Mouse (Mus musculus): Measurements from ENCODE around the gene Ube2e1. TPM values are rescaled to one million over a fixed set of nuclear protein-coding genes. Genes with fewer than 3 reads are reported as not detected.
"Not testable (repeated sequence)": the region's sequence is repeated elsewhere in the genome, so short reads cannot be mapped to it uniquely, and the experiment has no call there.

Ube2e1 gene
- total RNA-seq, 2 experiments from 2014 or later: 38.5 to 41.5 TPM

- DNase-seq: not testable (repeated sequence)
- intact Hi-C loops (cut with DNase I): loop anchor here (2.0 kb wide), 1 partner anchor 61 kb away; the partner anchor contains the start of gene Ube2e1
Observed at GRCm38 (mm10) chr14:18269947-18270528, 61.6 kb downstream of the Ube2e1 start.

- peak in 1 of 2 experiments; percentile 23 for DNase-seq
- intact Hi-C loops (cut with DNase I): no loop called here
Observed at GRCm38 (mm10) chr14:18263427-18263826, 68.2 kb downstream of the Ube2e1 start.

GRCm38 (mm10) chr14:18261203-18261602 lies 70.5 kb downstream of the Ube2e1 start:
- no peak for DNase-seq
- intact Hi-C loops (cut with DNase I): no loop called here

GRCm38 (mm10) chr14:18242638-18243130 lies 89.0 kb downstream of the Ube2e1 start:
- intact Hi-C loops (cut with DNase I): no loop called here
- no peak for DNase-seq

- DNase-seq: no peak
- intact Hi-C loops (cut with DNase I): no loop called here
Observed at GRCm38 (mm10) chr14:18241786-18242185, 89.9 kb downstream of the Ube2e1 start.

- no peak for DNase-seq
- intact Hi-C loops (cut with DNase I): no loop called here
Observed at GRCm38 (mm10) chr14:18240132-18240531, 91.5 kb downstream of the Ube2e1 start.

- peak; percentile 98 to 99 for DNase-seq
- intact Hi-C loops (cut with DNase I): loop anchor here (1.0 kb wide), 1 partner anchor 32 kb away; the partner anchor contains the start of genes Nkiras1 and Rpl15
Observed at GRCm38 (mm10) chr14:18238750-18239731, 92.6 kb downstream of the Ube2e1 start, which contains the start of gene Nr1d2. Nr1d2 (minus strand) TSS chr14:18239127.

- intact Hi-C loops (cut with DNase I): no loop called here
- peak; percentile 98 to 99 for DNase-seq
Observed at GRCm38 (mm10) chr14:18238131-18238749, 93.4 kb downstream of the Ube2e1 start.

- intact Hi-C loops (cut with DNase I): no loop called here
- no peak for DNase-seq
Observed at GRCm38 (mm10) chr14:18237381-18237780, 94.3 kb downstream of the Ube2e1 start.

- intact Hi-C loops (cut with DNase I); DNase-seq: not testable (repeated sequence)
Observed at GRCm38 (mm10) chr14:18236496-18237235, 95.0 kb downstream of the Ube2e1 start.

GRCm38 (mm10) chr14:18233981-18234960 lies 97.4 kb downstream of the Ube2e1 start:
- DNase-seq: peak in 1 of 2 experiments; percentile 49
- intact Hi-C loops (cut with DNase I): loop anchor here (5.0 kb wide), 1 partner anchor 93 kb away; no protein-coding TSS in a partner anchor

- intact Hi-C loops (cut with DNase I): loop anchor here (5.0 kb wide), 1 partner anchor 94 kb away; no protein-coding TSS in a partner anchor
- DNase-seq: no peak
Observed at GRCm38 (mm10) chr14:18233076-18233475, 98.6 kb downstream of the Ube2e1 start.

Other genes with a start within 250 kb of the Ube2e1 start
- 100 to 1,000 TPM in 1 of 2 experiments, 10 to 100 TPM in 1; 88.5 to 111 TPM for gene Nr1d2, start 92.7 kb downstream of the Ube2e1 start, total RNA-seq (2021)
- 10 to 100 TPM; 32.7 to 36.0 TPM for gene Nkiras1, start 60.7 kb downstream of the Ube2e1 start, total RNA-seq (2021)
- gene Rpl15, start 60.5 kb downstream of the Ube2e1 start, total RNA-seq (2021): 100 to 1,000 TPM; 543 to 581 TPM